Mouse (Mus musculus): ENCODE measurements at regions not wholly inside any gene's neighbourhood (a gene's known extent, or its start where the extent isn't known, plus 50 kb on each side); places are given as distances from the start of the nearest gene placed in this dataset.

DNA sequence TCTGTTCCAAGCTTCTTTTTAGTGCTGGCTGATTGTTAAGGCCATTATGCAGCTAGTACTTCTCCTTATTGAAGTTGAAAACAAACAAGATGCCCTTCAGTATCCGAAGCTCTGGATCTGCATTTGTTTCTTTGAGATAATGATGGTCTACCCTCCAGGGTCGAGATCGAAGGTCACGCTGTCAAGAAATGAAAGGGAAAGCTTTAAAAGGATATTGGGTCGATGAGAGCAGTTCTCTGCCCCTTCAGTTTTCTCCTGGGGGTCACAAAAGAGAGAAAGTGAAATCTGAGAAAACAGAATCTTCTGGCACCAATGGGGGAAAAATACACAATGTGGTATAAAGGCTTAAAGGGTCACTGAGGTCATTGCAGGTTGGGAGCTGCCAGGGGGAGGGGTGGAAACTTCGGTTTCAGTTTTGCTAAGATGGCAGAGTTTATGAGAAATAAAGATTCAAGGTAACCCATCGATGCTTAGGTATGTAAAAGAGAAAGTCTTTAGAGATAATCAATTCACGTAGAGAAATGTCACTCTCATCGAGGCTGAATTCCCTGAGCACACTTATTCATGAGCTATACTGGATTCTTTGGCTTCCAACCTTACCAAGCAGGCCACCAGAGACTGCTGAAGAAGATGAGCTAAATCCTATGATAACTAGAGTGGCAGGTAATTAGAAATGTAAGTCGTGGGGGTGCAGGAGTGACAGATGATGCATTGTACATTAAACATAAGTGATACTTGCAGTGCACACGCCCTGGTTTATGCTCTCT lies 64.4 kb upstream of the Hpf1 start:
- TF ChIP-seq CTCF (IDR thresholded peaks at IDR 0.05; ENCODE audit: control insufficient read depth, insufficient read depth, insufficient read length): no peak
- no peak for TF ChIP-seq USF1 (IDR thresholded peaks at IDR 0.05; ENCODE audit: low read depth)
- no peak for TF ChIP-seq MYOG (IDR thresholded peaks at IDR 0.05; ENCODE audit: control insufficient read depth, extremely low read depth, insufficient read length)
- TF ChIP-seq MAX (IDR thresholded peaks at IDR 0.05): no peak
- no peak for TF ChIP-seq MYOD1 (IDR thresholded peaks at IDR 0.05; ENCODE audit: control insufficient read depth, insufficient read length, low read depth)
- TF ChIP-seq CEBPB (IDR thresholded peaks at IDR 0.05; ENCODE audit: low read depth): no peak

Data from C2C12 (cell line).